ENCODE assay signal across 7 mouse cellular contexts in genomic region chr12:108003483-108003882, GRCm38 (mm10). TPM values are rescaled to one million over a fixed set of nuclear protein-coding genes. Genes with fewer than 3 reads are reported as not detected.
DNase-seq lines count a peak whose midpoint lies in the region; ATAC-seq and TF ChIP-seq lines count a peak whose summit lies in the region.

Gene Bcl11b, minus strand, starts transcription at chr12:108003602.

- H3K9me3 ChIP-seq in megakaryocyte, embryonic 14.5 days = no peaks in the 10 kb centered on the region
- no peaks in the 10 kb centered on the region for H3K9me3 ChIP-seq in forebrain, embryonic 12.5 days

- WGBS in forebrain, embryonic 12.5 days = under 1% methylated on average over 19 of the region's 19 CpGs

- H3K79me2 ChIP-seq in myocyte (ENCODE audit: control insufficient read depth, insufficient read depth) = no peaks in the 10 kb centered on the region

- peaks cover 21% of the 10 kb centered on the region for H3K4me1 ChIP-seq in megakaryocyte, embryonic 14.5 days
- H3K4me1 ChIP-seq in forebrain, embryonic 12.5 days = peaks cover 51% of the 10 kb centered on the region

- H3K27me3 ChIP-seq in megakaryocyte, embryonic 14.5 days (replicated peaks) = peaks cover 90% of the 10 kb centered on the region
- peaks cover 23% of the 10 kb centered on the region for H3K27me3 ChIP-seq in forebrain, embryonic 12.5 days
- H3K27me3 ChIP-seq in myocyte (ENCODE audit: control insufficient read depth, insufficient read depth, insufficient read length) = peaks cover 59% of the 10 kb centered on the region

- no peak within 1 kb of the TSS for H3ac ChIP-seq in myocyte (ENCODE audit: control insufficient read depth, insufficient read length)

- H3K27ac ChIP-seq in forebrain, embryonic 12.5 days = peak within 1 kb of the TSS; percentile 99

- H3K4me3 ChIP-seq in megakaryocyte, embryonic 14.5 days (replicated peaks) = peak within 1 kb of the TSS; percentile 80
- H3K4me3 ChIP-seq in forebrain, embryonic 12.5 days (replicated peaks) = peak within 1 kb of the TSS; percentile 96
- H3K4me3 ChIP-seq in myocyte = no peak within 1 kb of the TSS

- no peak for ATAC-seq in megakaryocyte, adult 5-6 weeks (ENCODE audit: poor library complexity, severe bottlenecking)
- ATAC-seq in forebrain, embryonic 12.5 days (ENCODE audit: low FRiP score) = no peak; the same call in 1 of the 2 replicates

- H3K9ac ChIP-seq in forebrain, embryonic 12.5 days = peak within 1 kb of the TSS; percentile 98

- no peak for TF ChIP-seq POLR2A in myocyte (IDR thresholded peaks at IDR 0.05; ENCODE audit: insufficient read length, low read depth)

- H3K4me2 ChIP-seq in forebrain, embryonic 12.5 days = peak within 1 kb of the TSS; percentile 75
- H3K4me2 ChIP-seq in myocyte (ENCODE audit: low read depth) = peak within 1 kb of the TSS; percentile 38

- DNase-seq in layer of hippocampus, postnatal 25 days (ENCODE audit: extremely low spot score in 1 of 2, low spot score in 1 of 2) = no peak
- DNase-seq in adrenal gland, postnatal 4 days (ENCODE audit: low spot score in 2 of 2) = no peak
- no peak for DNase-seq in frontal cortex, postnatal 36 days (ENCODE audit: low spot score in 2 of 2)

- no peaks in the 10 kb centered on the region for H3K36me3 ChIP-seq in megakaryocyte, embryonic 14.5 days (replicated peaks; ENCODE audit: low read length)
- H3K36me3 ChIP-seq in forebrain, embryonic 12.5 days (replicated peaks) = no peaks in the 10 kb centered on the region
- H3K36me3 ChIP-seq in myocyte (ENCODE audit: control insufficient read depth, insufficient read depth) = no peaks in the 10 kb centered on the region

TF ChIP-seq in myocyte, 11 proteins besides CTCF, POLR2A, EP300 and RAD21:
- no peak for TF ChIP-seq MYOD1 (IDR thresholded peaks at IDR 0.05; ENCODE audit: control insufficient read depth in 1 of 3, insufficient read length in 2 of 3, low read depth in 2 of 3)
- no peak for TF ChIP-seq MYOG (IDR thresholded peaks at IDR 0.05; ENCODE audit: control insufficient read depth in 1 of 3, insufficient read depth in 1 of 3, insufficient read length in 2 of 3, low read depth in 2 of 3)
- no peak for TF ChIP-seq TCF12 (IDR thresholded peaks at IDR 0.05; ENCODE audit: insufficient read depth, poor library complexity, severe bottlenecking)
- TF ChIP-seq MAX (IDR thresholded peaks at IDR 0.05; ENCODE audit: low read depth) = no peak
- TF ChIP-seq TCF3 (IDR thresholded peaks at IDR 0.05; ENCODE audit: insufficient read length, low read depth) = no peak
- TF ChIP-seq REST (IDR thresholded peaks at IDR 0.05; ENCODE audit: insufficient read depth, insufficient read length) = no peak
- TF ChIP-seq POLR2AphosphoS2 (IDR thresholded peaks at IDR 0.05; ENCODE audit: insufficient read length, low read depth) = no peak
- no peak for TF ChIP-seq E2F4 (IDR thresholded peaks at IDR 0.05; ENCODE audit: insufficient read depth)
- no peak for TF ChIP-seq USF1 (IDR thresholded peaks at IDR 0.05; ENCODE audit: low read depth)
- no peak for TF ChIP-seq SRF (IDR thresholded peaks at IDR 0.05; ENCODE audit: control insufficient read depth, insufficient read length, low read depth)

RNA-seq across cellular contexts. Expression of gene Bcl11b, which starts in this region (rescaled TPM):
- 0.07 and 0.66 TPM in 2 replicates for polyA plus RNA-seq in megakaryocyte, embryonic 14.5 days (2012; ENCODE audit: insufficient read depth, low replicate concordance)
- total RNA-seq in megakaryocyte, adult 5-6 weeks (2015) = 0.38 and 0.39 TPM in 2 replicates
- total RNA-seq in megakaryocyte, adult 5-6 weeks (2017) = 0.28 and 0.33 TPM in 2 replicates
- 46.0 and 54.4 TPM in 2 replicates for polyA plus RNA-seq in forebrain, embryonic 12.5 days (2016; fragmentation: Nextera tagmentation; extraction: Ambion mirVana)
- total RNA-seq in layer of hippocampus, postnatal 25 days (2021) = 100 to 1,000 TPM; 131 to 149 TPM
- not detected for polyA plus RNA-seq in myocyte (2012; fragmentation: generic; extraction: Trizol)
- total RNA-seq in adrenal gland, postnatal 4 days (2021) = 1 to 10 TPM; 1.4 to 2.2 TPM

Comparison
In these comparisons a context has a peak if more than half of its experiments do, and no peak if none do; other contexts are left out.
1. RNA of gene Bcl11b (total RNA-seq): 131 to 149 TPM in layer of hippocampus, postnatal 25 days; 1.4 to 2.2 TPM in adrenal gland, postnatal 4 days and 0.28 to 0.39 TPM in megakaryocyte, adult 5-6 weeks; every median in the first group is over 10 times any median in the second.
2. RNA of gene Bcl11b (polyA plus RNA-seq): 46.0 to 54.4 TPM in forebrain, embryonic 12.5 days; 0.07 to 0.66 TPM in megakaryocyte, embryonic 14.5 days and not detected in myocyte (single experiment); every median in the first group is over 10 times any median in the second.